Mouse (Mus musculus) ES-E14 (cell line): ENCODE results near the gene Med13l. TPM values are rescaled to one million over a fixed set of nuclear protein-coding genes. Genes with fewer than 3 reads are reported as not detected.

Experiments used
- DNase-seq: peaks from one replicate; pipeline ENCODE4 v3.0.0-alpha.2; 2013; ENCODE audit warnings: low read depth, low spot score
- H3K27ac ChIP-seq: 2 replicates; pipeline ENCODE4 v1.5.1; 2012; ENCODE audit warnings: low read depth, mild to moderate bottlenecking, low read length, moderate library complexity, mixed read lengths; ENCODE audit not compliant: poor library complexity, insufficient read depth, severe bottlenecking
- H3K36me3 ChIP-seq: 2 replicates; pipeline ENCODE4 v1.6.1; 2012; ENCODE audit warnings: mild to moderate bottlenecking, low read length, moderate library complexity, mixed read lengths; ENCODE audit not compliant: control insufficient read depth, poor library complexity, insufficient read depth, severe bottlenecking
- H3K4me1 ChIP-seq, 2 experiments: fragments of 150-350 bp in 1 of 2; sonication (generic) in 1 of 2; 2 replicates each; pipeline ENCODE4 v1.6.1; 2012; ENCODE audit warnings: low read length in 2 of 2, mild to moderate bottlenecking in 1 of 2, mixed read lengths in 1 of 2; ENCODE audit not compliant: control insufficient read depth in 2 of 2, insufficient read depth in 2 of 2, poor library complexity in 1 of 2
- H3K4me3 ChIP-seq, 2 experiments: fragments of 150-350 bp in 1 of 2; sonication (generic) in 1 of 2; 2 replicates each; pipeline ENCODE4 v1.5.1; 2012; ENCODE audit warnings: low read length in 2 of 2, low read depth in 1 of 2, mild to moderate bottlenecking in 1 of 2, mixed read lengths in 1 of 2; ENCODE audit not compliant: insufficient read depth in 1 of 2, poor library complexity in 1 of 2, severe bottlenecking in 1 of 2
- H3K9ac ChIP-seq: 2 replicates; pipeline ENCODE4 v1.6.1; 2012; ENCODE audit warnings: low read depth, mild to moderate bottlenecking, low read length, mixed read lengths; ENCODE audit not compliant: poor library complexity, insufficient read depth, severe bottlenecking
- H3K9me3 ChIP-seq: fragments of 150-350 bp; sonication (generic); 2 replicates; pipeline ENCODE4 v1.6.1; 2012; ENCODE audit warnings: low read depth, mild to moderate bottlenecking, low read length; ENCODE audit not compliant: control insufficient read depth, insufficient read depth
- CHD2 ChIP-seq: IDR thresholded peaks from 2 replicates; pipeline ENCODE4 v1.6.1; 2014; ENCODE audit warnings: mild to moderate bottlenecking, low read depth, low read length, inconsistent platforms
- HCFC1 ChIP-seq: IDR thresholded peaks from 2 replicates; pipeline ENCODE4 v1.6.1; 2012; ENCODE audit warnings: low read length, inconsistent platforms, borderline replicate concordance; ENCODE audit not compliant: insufficient read depth
- MAFK ChIP-seq: IDR thresholded peaks from 2 replicates; pipeline ENCODE4 v1.6.1; 2014; ENCODE audit warnings: mild to moderate bottlenecking, low read depth, low read length, inconsistent platforms; ENCODE audit not compliant: insufficient read depth
- ZC3H11A ChIP-seq: IDR thresholded peaks from 2 replicates; pipeline ENCODE4 v1.6.1; 2012; ENCODE audit warnings: low read depth, mild to moderate bottlenecking, inconsistent platforms, low read length, borderline replicate concordance
- ZNF384 ChIP-seq: IDR thresholded peaks from 2 replicates; pipeline ENCODE4 v1.6.1; 2012; ENCODE audit warnings: low read depth, low read length, inconsistent platforms
- in situ Hi-C, 2 experiments: fragments of 600-800 bp; cut with MboI; formaldehyde crosslinking; loops; one replicate each; pipeline ENCODE4 v1.15.1; 2025; ENCODE audit warnings: low sequenced_read_pairs in 2 of 2, inconsistent platforms in 1 of 2; ENCODE audit not compliant: unreplicated experiment in 2 of 2
- total RNA-seq: library from RNA; depleted of rRNA; stranded (reverse); fragments of 300-350 nt; gene quantifications from 2 replicates; pipeline ENCODE4 v1.2.3, GENCODE M21; 2012

Gene Med13l
- total RNA-seq, 1 experiment = 52.4 TPM

GRCm38 (mm10) chr5:118708215-118708949 is 147.9 kb downstream of the Med13l start:
- H3K36me3 ChIP-seq = no peaks in the 10 kb centered on the region; the same call in 1 of the 2 replicates
- DNase-seq = peak; percentile 60
- no peak overlapping the region; the same call in 1 of the 2 replicates for H3K9ac ChIP-seq
- H3K4me1 ChIP-seq = peaks cover 0 to 8% of the 10 kb centered on the region in 2 experiments; a peak in 1 of 4 replicates
- in situ Hi-C loops = no loop called here
- no peaks in the 10 kb centered on the region for H3K9me3 ChIP-seq
- no peak overlapping the region for H3K4me3 ChIP-seq
- TF ChIP-seq ZNF384 (no peak), HCFC1 (no peak), MAFK (no peak), ZC3H11A (no peak), CHD2 (no peak)
- H3K27ac ChIP-seq = peak overlapping the region; percentile 27; the same call in 1 of the 2 replicates

GRCm38 (mm10) chr5:118709847-118710251 is 149.4 kb downstream of the Med13l start:
- H3K36me3 ChIP-seq = no peaks in the 10 kb centered on the region; the same call in 1 of the 2 replicates
- in situ Hi-C loops = no loop called here
- H3K9me3 ChIP-seq = no peaks in the 10 kb centered on the region
- no peak overlapping the region for H3K9ac ChIP-seq
- peaks cover 0 to 6% of the 10 kb centered on the region in 2 experiments; a peak in 1 of 4 replicates for H3K4me1 ChIP-seq
- H3K4me3 ChIP-seq = no peak overlapping the region
- DNase-seq = no peak
- no peak for TF ChIP-seq ZC3H11A
- TF ChIP-seq MAFK = no peak
- TF ChIP-seq HCFC1 = no peak
- TF ChIP-seq CHD2 = no peak
- no peak for TF ChIP-seq ZNF384
- no peak overlapping the region for H3K27ac ChIP-seq

- TF ChIP-seq ZNF384 (no peak), CHD2 (no peak), MAFK (no peak), ZC3H11A (no peak), HCFC1 (no peak)
- Histone ChIP-seq H3K36me3 (no peaks in the 10 kb centered on the region), H3K4me3 (no peak overlapping the region), H3K4me1 (peaks cover 0 to 4% of the 10 kb centered on the region in 2 experiments; a peak in 1 of 4 replicates), H3K27ac (no peak overlapping the region), H3K9me3 (no peaks in the 10 kb centered on the region), H3K9ac (no peak overlapping the region)
- in situ Hi-C loops = no loop called here
- DNase-seq = no peak
These were observed 155.0 kb downstream of the Med13l start for GRCm38 (mm10) chr5:118715518-118715917.

GRCm38 (mm10) chr5:118716295-118717271 is 156.1 kb downstream of the Med13l start:
- H3K9me3 ChIP-seq = no peaks in the 10 kb centered on the region
- no peak overlapping the region for H3K4me3 ChIP-seq
- no peak overlapping the region for H3K27ac ChIP-seq
- TF ChIP-seq ZNF384 (no peak), HCFC1 (no peak), MAFK (no peak)
- peaks cover 0 to 4% of the 10 kb centered on the region in 2 experiments; a peak in 1 of 4 replicates for H3K4me1 ChIP-seq
- H3K36me3 ChIP-seq = peaks cover 2% of the 10 kb centered on the region
- no peak for DNase-seq
- H3K9ac ChIP-seq = no peak overlapping the region
- in situ Hi-C loops = no loop called here
